Mouse (Mus musculus): ENCODE data around the gene Map2k7.

GRCm38 (mm10) chr8:4257350-4257749 is 18.8 kb downstream of the Map2k7 start:
- TF ChIP-seq POLR2A (IDR thresholded peaks at IDR 0.05; ENCODE audit: insufficient read depth, low read length) = no peak
- TF ChIP-seq CTCF (IDR thresholded peaks at IDR 0.05; ENCODE audit: low read depth, low read length) = no peak
- TF ChIP-seq EP300 (IDR thresholded peaks at IDR 0.05; ENCODE audit: insufficient read depth, low read depth, low read length) = no peak

Measured in ES-Bruce4 (cell line).